Mouse (Mus musculus) kidney, adult 2 months (tissue): ENCODE data around the gene Prss48. TPM values are rescaled to one million over a fixed set of nuclear protein-coding genes. Genes with fewer than 3 reads are reported as not detected.

Experiments
- DNase-seq: peaks from one replicate; pipeline ENCODE4 v3.0.0; 2021
- H3K27ac ChIP-seq: fragments of 200-500 bp; 2 replicates; pipeline ENCODE4 v1.5.1; 2012; ENCODE audit warnings: low read depth, low read length, control low read depth, inconsistent platforms; ENCODE audit not compliant: insufficient read depth
- H3K27me3 ChIP-seq: fragments of 200-500 bp; replicated peaks from 2 replicates; pipeline ENCODE4 v1.6.1; 2012; ENCODE audit warnings: mild to moderate bottlenecking, moderate library complexity, low read length, inconsistent platforms; ENCODE audit not compliant: control insufficient read depth, insufficient read depth
- H3K36me3 ChIP-seq: fragments of 200-500 bp; 2 replicates; pipeline ENCODE4 v1.6.1; 2012; ENCODE audit warnings: mild to moderate bottlenecking, moderate library complexity, low read length, inconsistent platforms; ENCODE audit not compliant: control insufficient read depth, insufficient read depth
- H3K4me1 ChIP-seq: fragments of 200-500 bp; 2 replicates; pipeline ENCODE4 v1.6.1; 2011; ENCODE audit warnings: low read length; ENCODE audit not compliant: control insufficient read depth, insufficient read depth
- H3K4me3 ChIP-seq: fragments of 200-500 bp; 2 replicates; pipeline ENCODE4 v1.5.1; 2011; ENCODE audit warnings: mild to moderate bottlenecking, low read depth, low read length, control low read depth; ENCODE audit not compliant: insufficient read depth
- CTCF ChIP-seq: fragments of 200-500 bp; conservative IDR thresholded peaks from 2 replicates; pipeline ENCODE4 v1.5.1; 2011; ENCODE audit warnings: low read depth, mild to moderate bottlenecking, control low read depth, low read length, moderate library complexity, mixed read lengths; ENCODE audit not compliant: insufficient read depth, insufficient read length
- POLR2A ChIP-seq: fragments of 200-500 bp; IDR thresholded peaks from one replicate; pipeline ENCODE4 v1.6.1; 2011; ENCODE audit warnings: low read depth, low read length, control low read depth
- WGBS: fragments of 180-500 bp; shearing (Covaris S2); methylation state at CpG from one replicate; pipeline ENCODE4 v1.1.7; 2018; 5-methylcytosine and 5-hydroxymethylcytosine counted together
- polyA plus RNA-seq: library from polyadenylated mRNA; depleted of rRNA; stranded (reverse); fragments of >200 nt; gene quantifications from 2 replicates; pipeline ENCODE4 v1.2.3, GENCODE M21; 2012; rRNA removed

The Prss48 gene
- polyA plus RNA-seq, 1 experiment, result not detected

DNA sequence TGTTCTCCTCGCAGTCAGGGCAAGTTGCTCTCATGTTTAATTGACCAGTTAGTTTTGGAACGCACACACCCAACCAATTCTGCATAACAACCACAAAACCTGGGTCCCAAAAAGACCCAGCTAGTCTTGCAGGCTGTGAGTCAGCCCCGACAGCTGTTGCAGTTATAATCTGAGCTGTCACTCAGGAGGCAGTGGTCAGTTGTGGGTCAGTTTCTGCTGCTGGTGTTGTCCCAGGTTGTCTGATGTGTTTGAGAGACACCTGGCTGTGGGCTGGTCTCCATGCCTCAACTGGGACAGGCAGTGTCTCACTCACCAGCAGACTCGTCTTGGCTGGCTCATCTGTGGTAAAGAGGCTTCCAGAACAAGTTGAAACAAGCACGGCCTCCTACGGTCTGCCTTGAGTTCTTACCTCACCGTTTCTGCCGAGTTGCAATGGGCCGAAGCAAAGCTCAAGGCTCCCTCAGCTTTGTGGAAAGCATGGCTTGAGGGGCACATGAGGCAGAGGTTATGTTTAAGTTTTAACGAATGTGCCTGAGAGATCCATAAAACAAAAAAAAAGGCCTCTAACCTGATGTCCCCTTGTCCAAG, 49.5 kb downstream of the Prss48 start:
- H3K4me3 ChIP-seq, result no peak overlapping the region
- H3K27ac ChIP-seq, result no peak overlapping the region

DNA sequence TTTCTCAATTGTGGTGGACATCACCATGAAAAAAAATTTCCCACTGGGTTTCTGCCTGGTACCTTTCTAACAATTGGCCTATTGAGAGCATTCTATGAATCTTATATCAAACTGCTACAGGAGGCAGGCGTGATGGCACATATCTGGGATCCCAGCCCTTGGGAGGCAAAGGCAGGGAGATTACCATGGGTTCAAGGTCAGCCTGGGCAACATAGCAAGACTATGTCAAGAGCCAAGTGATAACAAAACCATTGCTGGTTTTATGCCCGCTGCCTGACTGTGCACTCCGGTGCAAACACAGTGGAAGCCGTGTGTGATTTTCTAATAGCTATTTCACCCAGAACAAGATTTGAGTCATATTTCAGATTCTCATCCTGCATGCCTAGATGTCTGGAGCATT, 51.4 kb downstream of the Prss48 start:
- no peaks in the 10 kb centered on the region for H3K36me3 ChIP-seq
- no peak overlapping the region for H3K4me3 ChIP-seq
- TF ChIP-seq POLR2A (no peak), CTCF (no peak)
- no peak for DNase-seq
- no peak overlapping the region for H3K27ac ChIP-seq
- 90% methylated on average over 4 of the region's 4 CpGs for WGBS
- no peaks in the 10 kb centered on the region for H3K4me1 ChIP-seq
- no peaks in the 10 kb centered on the region for H3K27me3 ChIP-seq

More for the DNA sequence above, 49.5 kb downstream of the Prss48 start:
- no peak for TF ChIP-seq CTCF
- WGBS, result 79% methylated on average over 10 of the region's 10 CpGs
- Histone ChIP-seq H3K27me3 (no peaks in the 10 kb centered on the region), H3K36me3 (no peaks in the 10 kb centered on the region), H3K4me1 (no peaks in the 10 kb centered on the region)
- no peak for DNase-seq

Other genes starting within 250 kb of the Prss48 start
- 8.5 and 10.3 TPM in 2 replicates for gene Fam160a1, start 185.2 kb downstream of the Prss48 start, polyA plus RNA-seq
- 1.7 and 2.1 TPM in 2 replicates for gene Glt28d2, start 115.0 kb downstream of the Prss48 start, polyA plus RNA-seq
- 5.5 and 10.9 TPM in 2 replicates for gene Gm37240, start 115.0 kb downstream of the Prss48 start, polyA plus RNA-seq
- gene Sh3d19, start 31.4 kb downstream of the Prss48 start, polyA plus RNA-seq, result 44.2 and 60.5 TPM in 2 replicates
- gene Rps3a1, start 140.2 kb upstream of the Prss48 start, polyA plus RNA-seq, result 200 and 307 TPM in 2 replicates
- 36.4 and 37.8 TPM in 2 replicates for gene Lrba, start 222.2 kb upstream of the Prss48 start, polyA plus RNA-seq